Mouse (Mus musculus) bone marrow macrophage, adult 2 months (primary cell): ENCODE data around the gene Snta1. TPM values are rescaled to one million over a fixed set of nuclear protein-coding genes. Genes with fewer than 3 reads are reported as not detected.

ENCODE experiments used
- H3K27ac ChIP-seq: 2 replicates; pipeline ENCODE4 v1.5.1; 2012; ENCODE audit warnings: low read depth, low read length; ENCODE audit not compliant: insufficient read depth
- H3K4me1 ChIP-seq: 2 replicates; pipeline ENCODE4 v1.6.1; 2012; ENCODE audit warnings: low read length; ENCODE audit not compliant: control insufficient read depth, insufficient read depth
- H3K4me3 ChIP-seq: 2 replicates; pipeline ENCODE4 v1.5.1; 2012; ENCODE audit warnings: mild to moderate bottlenecking, low read length, moderate library complexity; ENCODE audit not compliant: insufficient read depth
- CTCF ChIP-seq: IDR thresholded peaks from 2 replicates; pipeline ENCODE4 v1.5.1; 2012; ENCODE audit warnings: low read depth, mild to moderate bottlenecking, low read length, moderate library complexity
- POLR2A ChIP-seq: IDR thresholded peaks from 2 replicates; pipeline ENCODE4 v1.6.1; 2012; ENCODE audit warnings: mild to moderate bottlenecking, low read depth, low read length, borderline replicate concordance
- polyA plus RNA-seq: library from polyadenylated mRNA; stranded (reverse); fragments of >200 nt; gene quantifications from 2 replicates; pipeline ENCODE4 v1.2.4, GENCODE M21; 2012; ENCODE audit not compliant: missing spikeins, insufficient read depth, insufficient read length

Gene Snta1
- polyA plus RNA-seq, 1 experiment, result 20.4 TPM

DNA sequence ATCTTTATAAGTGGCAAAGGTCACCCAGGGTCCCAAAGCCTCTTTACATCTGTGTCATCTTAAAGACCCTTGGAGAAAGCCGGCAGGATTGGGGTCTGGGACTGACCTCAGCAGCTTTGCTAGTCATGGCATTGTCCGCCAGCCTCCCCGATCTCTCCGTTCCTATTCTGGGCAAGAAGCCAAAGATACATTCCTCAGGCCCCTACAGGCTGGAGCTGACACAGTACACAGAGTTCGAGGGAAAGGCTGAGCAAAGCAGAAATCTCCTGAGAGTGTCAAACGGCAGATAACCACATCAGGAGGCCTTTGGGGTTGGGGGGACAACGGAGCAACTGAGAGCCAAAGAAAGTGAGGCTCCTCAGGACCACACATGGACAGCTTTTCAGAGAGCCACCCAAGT lies 5.1 kb downstream of the Snta1 start:
- TF ChIP-seq CTCF (no peak), POLR2A (no peak)
- H3K4me3 ChIP-seq, result no peak overlapping the region
- peaks cover 22% of the 10 kb centered on the region for H3K4me1 ChIP-seq
- H3K27ac ChIP-seq, result no peak overlapping the region

DNA sequence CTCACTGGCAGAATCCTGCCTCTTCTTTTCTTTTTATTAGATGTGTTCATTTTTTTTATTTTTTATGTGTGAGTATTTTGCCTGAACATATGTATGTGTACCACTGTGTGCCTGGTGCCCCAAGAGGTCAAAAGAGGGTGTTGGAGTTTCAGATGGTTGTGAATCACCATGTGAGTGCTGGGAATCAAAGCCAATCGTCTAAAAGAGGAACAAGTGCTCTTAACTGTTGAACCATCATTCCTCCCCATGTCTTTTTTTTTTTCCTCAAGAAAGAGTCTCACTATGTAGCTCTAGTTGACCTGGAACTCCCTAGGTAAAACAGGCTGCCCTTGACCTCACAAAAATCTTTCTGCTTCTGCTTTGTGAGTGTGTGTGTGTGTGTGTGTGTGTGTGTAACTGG lies 5.9 kb downstream of the Snta1 start:
- no peak for TF ChIP-seq POLR2A
- no peak overlapping the region for H3K27ac ChIP-seq
- H3K4me3 ChIP-seq, result no peak overlapping the region
- peaks cover 18% of the 10 kb centered on the region for H3K4me1 ChIP-seq

DNA sequence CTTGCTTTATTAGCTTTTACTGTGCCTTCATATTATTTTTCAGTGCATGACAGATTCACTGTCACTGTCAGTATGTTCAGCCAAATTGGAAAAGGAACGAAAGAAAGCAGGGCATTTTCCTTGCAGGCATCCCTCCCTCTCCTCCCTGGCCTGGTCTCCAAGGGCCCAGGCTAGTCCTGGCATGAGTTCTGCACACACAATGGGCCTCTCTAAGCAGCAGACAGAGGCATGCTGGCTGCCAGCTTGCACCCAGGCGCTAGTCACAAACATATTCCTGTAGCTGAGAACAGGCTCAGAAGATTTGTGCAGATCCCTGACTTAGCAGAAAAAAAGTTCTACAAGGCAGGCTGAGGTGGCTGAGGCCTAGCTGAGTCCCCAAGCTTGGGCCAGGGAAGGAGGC lies 8.6 kb downstream of the Snta1 start:
- H3K4me3 ChIP-seq, result no peak overlapping the region
- TF ChIP-seq POLR2A (no peak), CTCF (no peak)
- H3K4me1 ChIP-seq, result peaks cover 6% of the 10 kb centered on the region
- no peak overlapping the region for H3K27ac ChIP-seq

- TF ChIP-seq POLR2A (no peak), CTCF (no peak)
- Histone ChIP-seq H3K4me1 (peaks cover 6% of the 10 kb centered on the region), H3K4me3 (no peak overlapping the region), H3K27ac (no peak overlapping the region)
These were observed 9.6 kb downstream of the Snta1 start for GRCm38 (mm10) chr2:154398267-154398666.

DNA sequence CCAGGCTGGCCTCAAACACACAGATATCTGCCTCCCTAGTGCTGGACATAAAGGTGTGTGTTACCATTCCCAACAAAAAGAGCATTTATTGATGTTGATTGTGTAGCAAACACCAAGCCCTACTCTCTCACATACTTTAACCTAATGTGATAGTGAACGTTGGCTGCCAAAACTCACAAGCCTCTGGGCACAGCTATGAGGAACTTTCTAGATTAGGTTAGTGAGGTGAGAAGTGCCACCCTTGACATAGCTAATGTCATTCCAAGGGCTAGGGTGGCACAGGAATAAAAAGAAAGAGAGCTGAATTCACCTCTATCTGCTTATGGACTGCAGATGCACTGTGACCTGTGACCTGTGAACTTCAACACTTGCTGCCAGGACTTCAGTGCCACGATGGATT lies 11.4 kb downstream of the Snta1 start:
- TF ChIP-seq POLR2A (no peak), CTCF (no peak)
- no peak overlapping the region for H3K27ac ChIP-seq
- no peaks in the 10 kb centered on the region for H3K4me1 ChIP-seq
- H3K4me3 ChIP-seq, result no peak overlapping the region

DNA sequence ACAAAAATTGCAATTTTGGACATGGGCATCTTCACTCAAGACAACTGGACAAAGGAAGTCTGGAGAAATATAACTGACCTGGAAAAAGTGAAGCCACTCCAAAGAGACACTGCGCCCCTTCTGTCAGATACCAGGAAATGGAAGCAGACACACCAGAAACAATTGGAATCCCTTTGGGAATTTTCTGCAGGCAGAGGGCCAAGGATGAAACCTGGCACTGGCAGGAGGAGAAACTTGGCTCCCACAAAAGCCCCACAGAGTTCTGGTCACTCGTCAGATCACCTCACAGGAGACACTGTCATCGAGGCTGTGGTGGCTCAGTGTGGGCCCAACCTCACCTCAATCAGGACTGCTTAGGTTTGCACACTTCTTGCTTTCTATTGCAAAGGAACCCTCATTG lies 13.3 kb downstream of the Snta1 start:
- TF ChIP-seq CTCF (no peak), POLR2A (no peak)
- Histone ChIP-seq H3K4me3 (no peak overlapping the region), H3K4me1 (no peaks in the 10 kb centered on the region), H3K27ac (no peak overlapping the region)

GRCm38 (mm10) chr2:154390180-154390964 lies 17.5 kb downstream of the Snta1 start:
- no peak for TF ChIP-seq CTCF
- TF ChIP-seq POLR2A, result no peak
- H3K4me1 ChIP-seq, result peaks cover 3% of the 10 kb centered on the region
- no peak overlapping the region for H3K4me3 ChIP-seq
- H3K27ac ChIP-seq, result no peak overlapping the region

- no peak for TF ChIP-seq POLR2A
- TF ChIP-seq CTCF, result no peak
- Histone ChIP-seq H3K4me3 (no peak overlapping the region), H3K27ac (no peak overlapping the region), H3K4me1 (peaks cover 26% of the 10 kb centered on the region)
These were observed 28.8 kb downstream of the Snta1 start for GRCm38 (mm10) chr2:154379103-154379502.

DNA sequence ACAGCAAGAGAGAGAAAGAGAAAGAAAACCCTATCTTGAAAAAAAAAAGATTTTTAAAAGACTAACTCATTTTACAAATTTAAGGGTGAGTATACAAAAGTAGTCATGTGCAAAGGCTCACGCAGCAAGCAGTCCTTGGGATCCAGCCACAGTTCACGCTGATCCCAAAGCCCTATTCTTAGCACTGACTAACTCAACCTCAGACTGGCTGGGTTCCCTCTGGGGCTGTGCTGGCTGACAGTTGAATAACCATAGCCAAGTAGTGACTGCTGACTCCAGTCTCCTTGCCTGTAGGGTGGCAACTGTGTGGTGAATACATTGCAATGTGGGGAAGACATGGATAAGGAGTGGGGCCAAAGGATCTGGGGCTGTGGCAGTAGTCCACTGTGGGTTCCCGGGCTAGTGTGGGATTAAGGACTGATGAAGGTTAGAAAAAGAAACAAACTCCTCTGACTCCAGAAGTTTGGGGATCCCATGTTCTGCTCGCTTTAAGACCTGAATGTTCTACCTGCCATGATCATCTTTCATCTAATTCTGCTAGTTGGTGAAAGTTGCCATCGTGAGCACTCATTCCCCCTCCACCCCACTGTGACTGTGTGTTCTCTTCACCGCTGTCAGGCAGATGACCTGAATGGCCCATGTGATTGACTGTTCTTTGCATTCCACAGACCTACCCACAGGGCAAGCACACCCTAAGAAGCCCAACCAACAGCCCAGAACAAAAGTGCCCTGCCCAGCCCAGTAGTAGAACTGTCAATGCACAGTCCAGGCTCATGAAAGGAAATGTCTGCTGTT lies 32.9 kb downstream of the Snta1 start:
- Histone ChIP-seq H3K4me1 (peaks cover 26% of the 10 kb centered on the region), H3K27ac (no peak overlapping the region), H3K4me3 (no peak overlapping the region)
- TF ChIP-seq CTCF (no peak), POLR2A (no peak)

- Histone ChIP-seq H3K4me3 (no peak overlapping the region), H3K27ac (no peak overlapping the region), H3K4me1 (peaks cover 27% of the 10 kb centered on the region)
- TF ChIP-seq CTCF (peak; percentile 45), POLR2A (no peak)
These were observed 33.8 kb downstream of the Snta1 start for GRCm38 (mm10) chr2:154373961-154374632.
